Mouse (Mus musculus) cerebellum, adult 18-20 months (tissue): Measurements from ENCODE around the gene Slc9a3r2.

ENCODE experiments used
- DNase-seq, 2 experiments: peaks; one replicate each; pipeline ENCODE4 v3.0.0; 2021

The Slc9a3r2 gene

GRCm38 (mm10) chr17:24591695-24592094 lies 58.4 kb downstream of the Slc9a3r2 start:
- DNase-seq = no peak

GRCm38 (mm10) chr17:24590943-24591342 lies 59.2 kb downstream of the Slc9a3r2 start:
- DNase-seq = peak; percentile 71 to 78
